Mouse (Mus musculus) forebrain, embryonic 10.5 days (tissue): ENCODE results near the gene Otx1. TPM values are rescaled to one million over a fixed set of nuclear protein-coding genes. Genes with fewer than 3 reads are reported as not detected.

Source experiments
- DNase-seq: peaks from one replicate; pipeline ENCODE4 v3.0.0-alpha.2; 2017; ENCODE audit warnings: low spot score; ENCODE audit errors: extremely low spot score
- H3K27ac ChIP-seq: fragments of 300-500 bp; sonication (generic); 2 replicates; pipeline ENCODE4 v1.5.1; 2016; ENCODE audit warnings: mild to moderate bottlenecking
- H3K27me3 ChIP-seq: fragments of 300-500 bp; sonication (generic); 2 replicates; pipeline ENCODE4 v1.6.1; 2016; ENCODE audit warnings: mild to moderate bottlenecking; ENCODE audit not compliant: poor library complexity, severe bottlenecking
- H3K36me3 ChIP-seq: fragments of 300-500 bp; sonication (generic); replicated peaks from 2 replicates; pipeline ENCODE4 v1.6.1; 2016; ENCODE audit warnings: mild to moderate bottlenecking, moderate library complexity
- H3K4me1 ChIP-seq: fragments of 300-500 bp; sonication (generic); 2 replicates; pipeline ENCODE4 v1.6.1; 2016
- H3K4me3 ChIP-seq: fragments of 300-500 bp; sonication (generic); 2 replicates; pipeline ENCODE4 v1.5.1; 2016; ENCODE audit warnings: mild to moderate bottlenecking, moderate library complexity
- H3K9me3 ChIP-seq: fragments of 300-500 bp; sonication (generic); 2 replicates; pipeline ENCODE4 v1.6.1; 2016; ENCODE audit warnings: mild to moderate bottlenecking, moderate library complexity
- WGBS: fragments of 180-500 bp; shearing (Covaris S2); methylation state at CpG from one replicate; pipeline ENCODE4 v1.1.7; 2016; 5-methylcytosine and 5-hydroxymethylcytosine counted together
- polyA plus RNA-seq: library from polyadenylated mRNA; unstranded; fragments of >200 nt; fragmentation: Nextera tagmentation; extraction: Ambion mirVana; gene quantifications from 2 replicates; pipeline ENCODE4 v1.2.1, GENCODE M21; 2016

Gene Otx1
- polyA plus RNA-seq, 1 experiment from 2014 or later, result 46.1 TPM

GRCm38 (mm10) chr11:21968922-21969321, 33.8 kb downstream of the Otx1 start:
- no peak for DNase-seq
- Histone ChIP-seq H3K4me3 (no peak overlapping the region), H3K9me3 (no peaks in the 10 kb centered on the region), H3K36me3 (no peaks in the 10 kb centered on the region), H3K4me1 (peaks cover 14% of the 10 kb centered on the region), H3K27me3 (no peaks in the 10 kb centered on the region), H3K27ac (no peak overlapping the region)
- WGBS, result 99% methylated on average over 3 of the region's 3 CpGs

- WGBS, result 91% methylated on average over 7 of the region's 7 CpGs
- no peak for DNase-seq
- Histone ChIP-seq H3K27ac (no peak overlapping the region), H3K4me3 (no peak overlapping the region), H3K27me3 (no peaks in the 10 kb centered on the region), H3K4me1 (no peaks in the 10 kb centered on the region), H3K36me3 (no peaks in the 10 kb centered on the region), H3K9me3 (no peaks in the 10 kb centered on the region)
Measured at GRCm38 (mm10) chr11:21955167-21955566, 47.5 kb downstream of the Otx1 start.

- no peak for DNase-seq
- no peak overlapping the region for H3K27ac ChIP-seq
- WGBS, result 96% methylated on average over 2 of the region's 2 CpGs
- H3K27me3 ChIP-seq, result no peaks in the 10 kb centered on the region
- H3K9me3 ChIP-seq, result no peaks in the 10 kb centered on the region
- H3K4me3 ChIP-seq, result no peak overlapping the region
- H3K4me1 ChIP-seq, result no peaks in the 10 kb centered on the region
- H3K36me3 ChIP-seq, result no peaks in the 10 kb centered on the region
Measured at GRCm38 (mm10) chr11:21951657-21952237, 51.0 kb downstream of the Otx1 start.

- Histone ChIP-seq H3K4me3 (no peak overlapping the region), H3K27ac (no peak overlapping the region), H3K36me3 (no peaks in the 10 kb centered on the region), H3K9me3 (no peaks in the 10 kb centered on the region), H3K4me1 (no peaks in the 10 kb centered on the region), H3K27me3 (no peaks in the 10 kb centered on the region)
- no peak for DNase-seq
Measured at GRCm38 (mm10) chr11:21950094-21950493, 52.6 kb downstream of the Otx1 start.
